Mouse (Mus musculus) C2C12 (cell line): ENCODE results near the gene Lars2.

ENCODE experiments used
- CTCF ChIP-seq: IDR thresholded peaks from one replicate; pipeline ENCODE4 v1.5.1; 2011; ENCODE audit not compliant: control insufficient read depth, insufficient read depth, insufficient read length
- FOSL1 ChIP-seq: IDR thresholded peaks from one replicate; pipeline ENCODE4 v1.8.0; 2011; ENCODE audit warnings: mild to moderate bottlenecking, low read length; ENCODE audit not compliant: poor library complexity, insufficient read depth, severe bottlenecking
- MAX ChIP-seq: IDR thresholded peaks from one replicate; pipeline ENCODE4 v1.6.1; 2011; ENCODE audit warnings: mild to moderate bottlenecking, control low read depth
- MYOG ChIP-seq: IDR thresholded peaks from one replicate; pipeline ENCODE4 v1.6.1; 2011; ENCODE audit not compliant: control insufficient read depth, insufficient read length; ENCODE audit errors: extremely low read depth
- USF1 ChIP-seq: IDR thresholded peaks from one replicate; pipeline ENCODE4 v1.6.1; 2011; ENCODE audit warnings: low read depth, mild to moderate bottlenecking, control low read depth, moderate library complexity

DNA sequence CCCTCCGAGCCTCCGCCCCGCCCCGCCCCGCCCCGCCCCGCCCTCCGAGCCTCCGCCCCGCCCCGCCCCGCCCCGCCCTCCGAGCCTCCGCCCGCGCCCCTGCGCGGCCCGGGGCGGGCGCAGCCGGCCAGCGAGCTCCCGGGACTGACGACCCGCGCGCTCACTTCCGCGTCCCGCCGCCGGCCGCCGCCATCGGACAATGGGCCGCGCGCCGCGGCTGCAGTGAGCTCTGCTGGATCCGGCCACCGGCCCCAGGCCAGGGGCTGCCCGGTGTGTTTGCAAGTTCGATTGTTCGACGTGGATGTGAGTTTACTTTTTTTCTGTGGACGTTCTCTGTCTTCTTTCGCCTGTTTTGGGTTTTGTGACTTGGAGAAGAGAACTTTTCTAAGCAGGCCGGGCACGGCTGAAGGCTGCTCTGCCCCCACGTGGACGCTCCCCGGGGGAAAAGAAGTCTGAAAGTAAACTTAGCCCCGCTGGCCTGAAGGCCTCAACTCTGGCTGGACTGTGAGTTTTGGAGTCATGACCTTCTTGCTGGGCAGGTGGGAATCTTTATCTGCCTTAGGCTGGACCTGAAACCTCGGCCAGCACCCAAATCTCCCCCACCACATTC lies 112.0 kb downstream of the Lars2 start, which contains the start of gene Limd1:
- no peak for TF ChIP-seq CTCF
- TF ChIP-seq FOSL1 = no peak
- TF ChIP-seq MYOG = no peak
- TF ChIP-seq MAX = no peak
- peak; percentile 24 for TF ChIP-seq USF1
